Mouse (Mus musculus) activated CD4-positive, CD25-positive, alpha-beta regulatory T cell, adult 4 months (primary cell): ENCODE results near the gene Ect2. TPM values are rescaled to one million over a fixed set of nuclear protein-coding genes. Genes with fewer than 3 reads are reported as not detected.
A peak's percentile ranks its signal among the peaks of the same experiment; 100 is the strongest.

Experiments
- ATAC-seq: one replicate; pipeline ENCODE4 v1.8.0; 2017
- polyA plus RNA-seq, 2 experiments: library from polyadenylated mRNA; unstranded; fragments of 100-300 nt; shearing (Covaris generic); gene quantifications; one replicate each; pipeline ENCODE4 v1.2.1; 2017

Ect2 gene
- 10 to 100 TPM; 14.8 to 15.7 TPM for polyA plus RNA-seq

DNA sequence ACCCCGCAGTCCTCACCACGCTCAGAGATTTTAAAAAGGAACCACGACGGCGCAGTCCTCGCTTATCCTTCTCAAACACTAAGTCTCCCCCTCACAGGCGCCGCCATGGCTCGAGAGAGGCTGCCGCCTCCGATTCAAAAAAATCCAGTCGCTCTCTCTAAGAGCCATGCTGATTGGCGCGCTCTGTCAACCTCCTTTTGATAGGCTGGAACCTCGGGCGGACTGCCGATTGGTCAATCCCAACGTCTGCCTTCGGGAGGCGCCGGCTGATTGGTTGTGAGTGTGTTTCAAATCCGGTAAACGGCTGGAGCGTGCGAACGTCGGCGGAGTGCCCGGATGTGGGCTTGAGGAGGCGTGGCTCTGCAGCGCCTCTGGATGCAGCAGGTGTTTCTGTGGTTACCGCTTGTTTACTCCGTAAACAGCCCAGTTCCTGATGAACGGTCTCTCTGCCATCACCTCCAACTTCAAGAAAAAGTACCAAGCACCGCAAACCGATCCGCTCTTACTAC, at the start of gene Ect2:
TSS of gene Ect2 (minus strand) at position 178 of the 509 bp plus-strand sequence.
- peak; percentile 99 for ATAC-seq

DNA sequence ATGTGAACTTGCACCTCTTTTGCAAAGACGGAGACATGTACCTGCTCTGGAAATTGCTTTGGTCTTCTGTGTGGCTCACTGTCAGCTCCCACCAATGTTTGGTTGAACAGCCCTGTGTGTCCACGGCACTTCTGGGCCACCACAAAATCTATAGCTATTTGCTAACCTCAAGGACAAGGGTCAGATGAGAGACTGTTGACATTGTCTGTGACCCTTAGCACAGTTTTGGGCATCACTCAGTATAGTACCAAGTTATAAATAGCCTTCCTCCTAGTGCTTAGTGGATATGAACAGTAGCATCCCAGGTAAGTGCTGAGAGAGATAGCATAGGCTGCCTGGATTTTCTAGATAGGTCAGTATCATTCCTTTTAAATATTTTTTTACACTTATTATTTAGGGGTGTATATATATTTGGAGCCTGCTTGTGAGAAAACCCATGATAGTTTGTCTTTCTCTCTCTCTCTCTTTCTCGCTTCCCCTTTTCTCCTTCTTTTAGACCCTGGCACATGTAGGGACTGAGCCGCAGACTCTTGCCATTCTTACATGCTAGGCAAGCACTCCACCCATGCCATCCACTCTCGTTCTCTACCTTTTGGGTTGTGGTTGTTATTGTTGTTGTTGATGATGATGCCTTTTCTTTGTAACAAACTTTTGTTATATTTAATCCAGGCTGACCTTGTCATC, 48.2 kb upstream of the Ect2 start:
- no peak for ATAC-seq

DNA sequence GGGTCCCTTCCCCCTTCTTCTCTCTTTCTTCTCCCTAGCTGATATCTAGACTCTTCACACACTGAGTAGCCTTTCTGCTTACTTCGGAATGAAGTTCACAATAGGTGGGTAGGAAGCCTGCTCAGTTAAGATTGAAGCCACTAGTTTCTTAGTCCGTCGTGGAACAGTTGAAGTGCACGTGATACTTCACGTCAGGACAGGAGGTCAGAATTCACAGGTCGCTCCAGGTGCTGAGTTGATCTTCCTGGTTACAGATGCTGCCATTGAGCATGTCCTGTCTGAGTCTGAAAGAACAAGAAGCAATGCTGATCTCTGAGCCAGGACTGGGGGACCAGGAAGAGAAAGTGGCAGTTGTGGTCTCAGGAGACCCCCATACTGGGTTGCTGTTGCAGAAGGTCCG, 45.4 kb upstream of the Ect2 start:
- no peak for ATAC-seq

DNA sequence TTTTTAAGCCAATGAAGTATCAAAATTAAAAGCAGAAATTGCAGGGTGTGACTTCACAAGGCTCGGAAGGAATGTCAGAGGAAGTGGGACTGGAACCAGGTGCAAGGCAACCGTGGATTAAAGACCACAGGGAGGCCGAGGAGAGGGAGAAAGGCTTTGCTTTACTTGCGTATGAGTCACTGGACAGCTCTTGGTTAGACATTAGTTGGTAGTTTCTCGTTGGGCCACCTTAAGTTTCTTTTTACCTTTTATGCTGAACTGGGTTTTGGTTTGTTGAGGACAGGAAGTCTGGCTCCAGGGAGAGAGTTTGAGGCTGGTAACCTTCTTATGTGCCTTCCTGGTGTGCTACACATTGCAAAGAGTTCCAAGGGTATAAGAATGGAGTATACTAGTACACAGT, 44.1 kb upstream of the Ect2 start:
- ATAC-seq: no peak

DNA sequence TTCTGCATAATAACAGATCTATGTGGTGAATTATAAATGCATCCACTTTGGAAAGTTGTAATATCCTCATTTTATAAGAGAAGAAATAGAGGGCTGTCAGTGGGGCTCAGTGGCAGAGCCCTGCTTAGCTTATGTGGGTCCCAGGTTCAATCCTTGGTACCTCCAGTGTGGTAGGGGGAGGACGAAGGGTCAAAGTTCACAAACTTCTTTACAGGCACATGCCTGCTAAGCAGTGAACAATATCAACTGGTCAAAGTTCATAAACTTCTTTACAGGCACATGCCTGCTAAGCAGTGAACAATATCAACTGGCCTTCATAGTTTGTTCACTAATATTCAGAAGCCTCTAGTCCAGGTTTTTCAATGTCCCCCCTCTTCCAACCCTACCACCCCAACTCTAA, 42.9 kb upstream of the Ect2 start:
- ATAC-seq: no peak

DNA sequence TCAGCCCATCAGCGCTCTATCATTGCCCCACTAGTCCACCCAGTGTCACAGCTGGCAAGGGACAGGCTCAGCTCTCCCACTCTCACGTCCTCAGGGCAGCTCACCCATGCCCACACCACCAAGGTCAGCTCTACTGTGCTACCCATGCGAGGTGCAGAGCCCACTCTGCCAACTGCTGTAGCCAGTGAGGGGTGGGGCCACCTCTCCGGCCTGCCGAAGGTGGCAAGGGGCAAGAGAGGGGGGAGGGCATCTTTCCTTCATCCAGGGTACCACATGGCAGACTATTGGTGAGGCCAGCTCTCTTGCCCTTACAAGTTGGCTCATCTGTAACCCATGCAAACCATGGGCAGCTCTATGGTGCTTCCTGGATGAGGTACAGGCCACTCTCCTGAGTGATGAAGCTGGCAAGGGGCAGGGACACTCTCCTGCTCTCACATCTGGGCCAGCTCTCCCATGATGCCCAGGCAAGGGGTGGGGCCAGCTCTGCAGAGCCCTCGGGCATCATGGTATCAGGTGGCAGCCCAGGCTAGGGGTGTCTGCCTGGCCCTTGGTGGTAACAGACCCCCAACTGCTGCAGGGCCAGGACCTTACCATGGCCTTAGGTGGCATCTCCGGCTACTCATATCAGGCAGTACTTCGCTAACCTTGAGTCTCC, 42.0 kb upstream of the Ect2 start:
- ATAC-seq: no peak

DNA sequence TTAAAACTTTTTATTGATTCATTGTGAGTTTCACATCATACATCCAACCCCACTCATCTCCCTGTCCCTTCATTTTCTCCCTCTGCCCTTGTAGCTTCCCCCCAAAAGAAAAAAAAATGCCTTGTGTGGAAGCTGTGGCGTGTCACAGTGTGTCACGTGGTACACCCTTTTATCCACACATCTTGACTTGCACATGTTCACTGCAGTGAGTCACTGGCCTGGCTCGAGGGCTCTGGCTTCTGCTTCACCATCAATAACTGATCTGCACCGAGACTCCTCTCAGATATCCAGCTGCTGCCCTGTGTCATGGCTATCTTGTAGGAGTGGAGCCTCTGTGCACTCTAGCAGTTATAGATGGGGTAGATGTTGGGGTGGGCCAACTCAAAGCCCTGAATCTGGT, 41.5 kb upstream of the Ect2 start:
- ATAC-seq: no peak

DNA sequence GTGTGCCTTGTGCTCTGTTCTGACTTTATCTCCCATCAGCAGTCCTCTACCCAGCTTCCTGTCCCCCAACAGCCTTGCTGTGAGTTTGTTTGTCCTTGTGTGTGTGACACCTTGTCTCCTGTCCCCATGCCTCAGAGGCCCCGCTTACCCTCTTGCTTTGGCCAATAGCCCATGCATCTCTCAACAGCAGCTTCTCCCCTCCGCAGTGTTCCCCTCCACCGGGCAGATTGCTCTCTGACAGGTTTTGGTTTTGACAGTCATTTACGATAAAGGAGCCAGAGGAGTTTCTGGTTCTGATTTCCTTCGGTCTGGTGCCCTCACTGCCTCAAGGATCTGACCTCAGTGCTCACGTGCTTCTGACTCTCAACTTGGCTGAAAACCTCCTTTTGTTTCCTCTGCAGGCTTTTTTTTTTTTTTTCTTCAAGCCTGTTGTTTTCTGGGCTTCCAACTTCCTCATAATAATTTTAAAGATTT, 40.2 kb upstream of the Ect2 start:
- ATAC-seq: peak; percentile 32

DNA sequence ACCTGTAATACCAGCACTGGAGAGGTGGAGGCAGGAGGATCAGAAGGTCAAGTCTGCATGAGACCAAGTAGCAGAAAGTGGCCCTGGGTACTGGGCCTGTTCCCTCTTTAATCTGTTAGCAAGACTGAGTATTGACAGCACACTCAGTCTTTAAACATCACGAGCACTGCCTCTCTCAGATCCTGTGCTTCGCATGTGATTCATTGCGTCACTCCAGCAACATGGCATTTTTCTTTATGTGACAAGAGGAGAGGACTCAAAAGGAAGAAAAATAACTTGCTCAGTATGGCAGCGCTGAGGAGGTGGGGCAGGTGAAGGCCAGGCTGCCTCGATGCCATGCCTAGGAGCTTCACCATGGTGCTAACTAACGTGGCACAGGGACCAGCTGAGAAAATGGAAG, 38.2 kb upstream of the Ect2 start:
- no peak for ATAC-seq

DNA sequence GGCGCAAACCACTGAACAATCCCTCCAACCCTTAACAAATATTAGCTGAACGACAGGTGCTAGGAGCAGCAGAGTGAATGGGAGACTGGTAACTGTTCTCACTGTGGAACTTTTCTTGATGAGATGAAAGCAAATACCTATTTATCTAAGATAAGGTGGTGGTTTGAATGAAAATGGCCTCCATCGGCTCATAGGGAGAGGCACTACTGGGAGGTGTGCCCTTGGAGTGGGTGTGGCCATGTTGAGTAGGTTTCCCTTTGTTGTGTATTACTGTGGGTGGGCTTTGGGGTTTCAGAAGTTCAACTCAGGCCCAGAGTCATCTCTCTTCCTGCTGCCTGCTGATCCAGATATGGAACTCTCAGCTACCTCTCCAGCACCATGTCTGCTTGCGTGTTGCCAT, 37.2 kb upstream of the Ect2 start:
- no peak for ATAC-seq

DNA sequence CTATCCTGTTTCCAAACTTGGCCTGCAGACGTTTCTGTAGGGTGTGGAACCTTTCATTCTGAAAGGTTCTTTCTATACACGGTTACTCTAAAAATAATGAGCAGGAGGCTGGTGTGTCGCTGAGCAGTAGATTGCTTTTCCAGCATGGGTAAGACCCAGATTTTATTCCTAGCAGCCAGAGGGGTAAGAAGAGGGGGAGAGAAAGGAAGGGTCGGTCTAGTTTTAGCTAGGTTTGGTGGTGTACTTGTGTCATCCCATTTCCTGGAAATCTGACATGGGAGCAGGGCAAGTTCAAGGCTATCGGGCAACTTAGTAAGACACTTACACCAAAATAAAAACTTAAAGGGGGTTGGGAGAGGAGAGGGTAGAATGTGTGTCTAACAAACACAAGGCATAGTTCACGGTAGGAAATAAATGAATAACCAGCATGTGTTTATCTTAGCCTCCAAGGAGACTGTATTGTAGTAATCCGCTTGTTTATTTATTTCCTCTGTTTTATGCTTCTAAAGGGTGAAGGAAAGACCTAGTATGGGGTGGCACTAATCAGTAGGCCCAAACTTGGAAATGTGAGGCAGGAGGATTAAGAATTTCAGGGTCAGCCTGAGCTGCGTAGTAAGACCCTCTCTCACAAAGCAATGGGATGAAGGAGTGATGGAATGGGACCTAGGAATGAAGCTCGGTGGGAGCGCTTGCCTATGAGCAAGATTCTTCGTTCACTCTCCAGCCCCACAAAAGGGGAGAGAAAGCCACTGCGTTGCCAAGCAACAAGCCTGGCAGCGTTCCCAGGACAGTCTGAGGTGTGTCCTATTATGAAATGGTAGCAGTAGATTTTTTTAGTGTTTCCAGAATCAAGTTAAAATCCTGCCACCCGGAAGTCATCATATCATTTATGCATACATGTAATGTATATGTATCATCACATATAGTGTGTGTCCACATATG, 35.9 kb upstream of the Ect2 start:
- no peak for ATAC-seq

DNA sequence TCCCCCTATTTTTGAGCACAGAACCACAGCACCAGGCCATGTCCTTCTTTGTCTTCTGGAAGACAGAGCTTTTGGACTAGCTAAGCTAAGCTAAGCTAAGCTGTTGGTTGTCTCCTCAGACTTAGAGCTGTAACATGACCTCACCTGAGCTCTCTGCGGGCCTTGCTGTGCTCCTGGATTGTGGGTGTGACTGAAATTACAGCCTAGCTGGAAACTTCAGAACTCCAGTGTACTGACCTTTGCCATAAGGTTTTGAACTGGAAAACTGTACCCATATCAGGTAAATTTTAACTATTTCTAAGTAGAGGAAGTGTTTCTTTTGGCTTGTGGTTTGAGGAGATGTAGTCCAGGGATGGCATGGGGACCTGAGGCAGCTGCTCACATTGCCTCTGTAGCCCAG, 34.7 kb upstream of the Ect2 start:
- no peak for ATAC-seq

DNA sequence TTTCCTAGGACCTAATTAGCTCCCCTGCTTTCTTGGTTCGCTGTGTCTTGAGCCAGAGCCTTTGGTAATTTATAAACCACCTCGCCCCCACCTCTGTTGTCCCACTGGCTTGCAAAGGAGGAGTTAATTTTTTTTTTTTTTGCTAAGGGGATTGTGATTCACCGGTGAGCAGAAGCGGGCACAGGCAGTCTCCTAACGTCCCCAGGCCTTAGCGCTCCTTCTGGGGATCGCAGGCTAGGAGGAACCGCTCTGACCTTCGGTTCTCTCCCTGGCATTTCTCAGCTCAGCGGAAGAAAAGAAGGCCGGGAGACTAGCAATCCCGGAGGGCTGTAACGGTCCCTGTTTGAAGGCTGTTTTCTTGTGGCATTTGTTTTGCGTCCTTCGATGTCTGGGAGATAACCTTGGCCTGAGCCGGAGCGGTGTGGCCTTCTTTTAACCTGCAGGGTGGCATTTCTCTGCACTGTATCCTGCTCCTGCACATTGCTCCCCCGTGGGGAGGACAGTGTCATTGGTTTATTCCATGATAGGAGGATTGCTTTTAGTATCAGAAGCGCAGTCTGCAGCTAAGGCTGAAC, 30.0 kb upstream of the Ect2 start:
- no peak for ATAC-seq

DNA sequence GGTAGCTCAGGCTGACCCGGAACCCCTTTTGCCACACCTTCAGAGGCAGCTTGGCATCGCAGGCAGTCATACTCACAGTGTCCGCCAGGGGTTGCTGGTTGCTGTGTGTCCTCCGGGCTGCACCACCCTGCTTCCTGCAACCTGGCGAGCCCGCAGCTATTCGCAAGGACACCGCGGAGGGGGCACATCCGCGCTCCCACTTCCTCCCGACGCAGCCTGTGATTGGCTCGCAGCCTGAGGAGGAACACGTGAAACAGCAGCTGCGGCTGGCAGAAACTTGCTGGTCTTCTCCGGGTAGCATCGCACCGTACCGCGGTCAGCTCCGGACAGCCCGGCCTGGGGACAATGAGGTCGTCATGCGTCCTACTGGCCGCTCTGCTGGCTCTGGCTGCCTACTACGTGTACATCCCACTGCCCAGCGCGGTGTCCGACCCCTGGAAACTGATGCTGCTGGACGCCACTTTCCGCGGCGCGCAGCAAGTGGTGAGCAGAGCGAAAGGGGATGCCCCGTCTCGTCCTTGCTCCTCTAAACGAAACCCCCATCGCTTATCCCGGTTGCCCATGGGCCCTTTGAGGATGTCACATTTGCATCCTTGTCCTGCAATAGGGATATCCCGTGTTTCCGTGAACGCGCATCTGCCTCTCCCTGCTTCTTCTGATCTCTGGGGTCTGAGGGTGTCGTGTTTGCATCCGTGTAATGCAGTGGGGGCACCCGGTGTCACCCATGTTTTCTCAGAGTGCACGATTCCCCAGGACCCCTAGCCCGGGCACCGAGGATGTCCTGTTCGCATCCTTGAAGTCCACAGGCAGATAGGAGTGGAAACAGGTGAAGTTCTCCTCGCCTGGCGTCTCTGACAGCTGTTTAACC, 29.3 kb upstream of the Ect2 start, which contains the start of gene Nceh1:
TSS of gene Nceh1 (plus strand) at position 233 of the 868 bp plus-strand sequence.
- peak; percentile 99 for ATAC-seq

DNA sequence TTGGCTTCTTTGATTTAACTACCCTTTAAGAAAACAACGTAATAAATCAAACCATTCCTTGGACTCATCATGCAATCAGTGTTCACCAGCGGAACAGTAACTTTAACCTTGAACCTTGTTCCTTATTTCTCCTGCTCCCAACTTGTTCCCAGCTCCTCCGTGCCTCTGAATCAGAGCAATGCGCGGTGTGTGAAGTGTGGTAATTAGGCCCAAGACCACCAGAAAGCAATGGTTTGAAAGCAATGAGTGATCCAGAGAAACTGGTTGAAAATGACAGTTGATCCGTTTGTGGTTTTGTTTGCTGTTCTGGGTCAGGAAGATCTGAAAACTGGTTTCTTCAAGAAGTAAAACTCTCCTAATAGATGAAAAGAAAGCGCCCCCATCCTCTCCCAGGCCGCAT, 26.0 kb upstream of the Ect2 start:
- no peak for ATAC-seq

DNA sequence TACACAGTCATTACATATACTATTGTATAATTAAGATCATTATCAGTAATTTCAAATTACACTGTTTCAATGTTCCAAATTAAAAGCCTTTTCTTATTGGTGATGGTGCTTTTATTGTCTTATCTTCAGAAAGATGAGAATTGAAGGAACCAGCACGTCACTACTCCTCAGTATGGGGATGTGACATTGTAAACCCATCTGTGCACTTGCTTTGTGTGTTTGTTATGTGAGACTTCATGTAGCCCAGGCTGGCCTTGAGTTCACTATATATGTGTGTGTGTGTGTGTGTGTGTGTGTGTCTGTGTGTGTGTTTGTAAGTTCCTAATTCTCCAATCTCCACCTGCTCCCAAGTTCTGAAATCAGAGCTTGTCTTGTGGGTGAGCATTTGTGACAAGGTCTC, 16.6 kb upstream of the Ect2 start:
- ATAC-seq: no peak

DNA sequence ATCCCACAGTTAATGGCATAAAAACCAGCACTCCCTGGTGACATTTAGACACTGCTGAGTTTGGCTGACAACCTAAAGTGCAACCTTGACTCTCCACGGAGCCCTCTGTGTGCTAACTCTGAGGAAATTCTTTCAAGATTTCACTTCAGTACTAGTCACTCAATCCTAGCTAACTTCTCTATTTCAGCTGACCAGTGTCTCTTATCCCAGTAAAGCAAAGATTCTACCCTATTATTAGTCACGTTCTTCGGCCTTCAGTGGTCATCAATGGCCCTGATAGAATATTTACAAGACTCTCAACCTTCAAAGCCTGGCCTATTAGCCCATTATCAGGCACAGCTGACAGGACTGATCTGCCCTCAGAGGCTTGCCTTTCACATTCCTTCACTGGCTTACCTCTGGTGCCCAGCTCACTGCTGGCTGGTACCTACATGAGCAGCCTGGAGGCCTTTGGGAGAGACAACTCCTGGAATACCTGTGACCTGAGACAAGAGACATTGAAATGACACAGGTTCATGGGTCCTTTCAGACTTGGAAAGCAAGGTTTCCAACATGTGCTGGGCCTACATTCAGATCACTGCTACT, 11.9 kb upstream of the Ect2 start:
- no peak for ATAC-seq

DNA sequence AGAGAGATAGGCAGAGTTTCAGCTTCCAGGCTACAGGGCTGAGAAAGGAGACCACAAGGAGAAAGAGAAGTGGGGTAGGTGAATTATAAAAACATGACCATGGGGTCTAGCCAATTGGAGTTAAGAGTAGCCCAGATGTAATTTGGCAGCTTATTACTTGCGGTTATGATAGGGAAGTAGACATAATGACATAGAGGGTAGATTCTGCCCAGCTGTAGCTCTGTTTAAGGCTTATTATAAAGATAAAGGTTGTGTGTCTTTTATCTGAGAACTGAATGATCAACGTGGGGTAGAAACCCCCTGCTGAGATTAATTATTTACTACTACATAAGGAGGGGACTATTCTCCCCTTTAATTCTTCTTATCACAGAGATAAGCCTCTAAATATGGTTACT, 8.7 kb upstream of the Ect2 start:
- ATAC-seq: no peak

DNA sequence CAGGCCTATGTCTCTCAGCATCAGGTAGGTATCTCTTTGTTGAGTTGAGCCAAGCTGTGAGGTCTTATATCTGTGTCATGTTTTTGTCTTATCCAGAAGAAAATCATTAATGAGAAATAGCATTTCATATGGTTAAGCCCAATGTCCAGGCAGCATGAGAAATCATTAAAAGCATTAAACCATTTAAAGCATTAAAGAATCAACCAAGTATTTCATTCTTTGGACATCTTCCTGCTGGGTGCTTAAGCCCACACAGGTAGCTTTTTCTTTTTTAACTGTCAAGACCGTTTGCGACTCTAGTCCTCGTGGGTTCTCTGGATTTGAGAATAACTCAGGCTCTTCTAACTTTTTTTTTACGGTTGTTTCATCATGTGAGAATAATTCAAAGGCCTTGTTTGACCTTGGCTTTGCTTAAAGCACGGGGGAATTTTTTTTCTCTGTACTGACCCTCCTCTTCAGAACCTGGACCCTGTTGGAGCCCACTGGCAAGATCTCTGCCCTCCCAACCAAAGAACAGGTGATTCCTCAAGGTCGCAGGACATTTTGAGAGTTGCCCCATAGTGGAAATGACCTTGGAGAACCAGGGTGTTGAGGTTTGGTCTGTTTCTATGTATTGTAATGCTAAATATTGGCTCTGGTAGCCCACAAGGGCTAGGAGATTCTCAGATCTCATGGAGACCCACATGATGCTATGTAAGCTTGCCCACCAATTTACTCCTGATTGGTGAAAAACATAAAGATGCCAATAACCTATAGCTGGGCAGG, 8.1 kb upstream of the Ect2 start:
- ATAC-seq: no peak

DNA sequence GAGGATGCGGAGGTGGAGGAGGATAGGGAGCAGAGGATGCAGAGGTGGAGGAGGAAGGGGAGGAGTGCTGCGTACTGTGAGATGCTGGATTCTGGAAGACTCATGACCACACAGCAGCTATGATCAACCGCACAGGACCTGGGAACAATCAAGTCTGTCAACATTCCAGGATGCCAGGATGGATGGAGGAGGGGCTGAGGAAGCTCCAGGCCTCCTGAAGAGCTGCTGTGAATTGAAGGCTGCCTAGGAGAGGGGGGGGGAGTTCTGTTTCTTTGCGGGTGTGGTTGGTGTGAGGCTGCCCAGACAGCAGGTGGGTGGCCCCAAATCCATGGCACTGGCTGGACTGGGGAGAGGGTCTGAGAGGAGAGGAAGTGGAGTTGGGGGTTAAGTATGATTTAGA, 5.2 kb upstream of the Ect2 start:
- ATAC-seq: no peak

DNA sequence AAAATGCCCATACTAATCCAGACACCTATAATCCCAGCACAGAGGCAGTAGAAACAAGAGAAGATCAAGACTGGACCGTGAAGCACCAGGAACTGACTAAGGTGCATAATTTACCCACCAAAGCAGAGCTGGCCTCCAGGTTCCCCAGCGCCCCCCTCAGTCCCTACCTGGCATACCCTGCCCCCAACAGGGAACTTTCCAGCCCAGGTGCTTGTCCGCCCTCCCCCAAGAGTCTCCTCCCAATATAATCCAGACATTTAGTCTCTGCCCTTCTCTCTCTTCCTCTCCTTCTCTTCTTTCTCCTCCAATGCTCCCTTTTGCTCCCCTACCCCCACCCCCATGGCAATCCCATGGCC, 2.9 kb upstream of the Ect2 start:
- ATAC-seq: no peak
